Mouse (Mus musculus): Measurements from ENCODE around the gene Chst15.

DNA sequence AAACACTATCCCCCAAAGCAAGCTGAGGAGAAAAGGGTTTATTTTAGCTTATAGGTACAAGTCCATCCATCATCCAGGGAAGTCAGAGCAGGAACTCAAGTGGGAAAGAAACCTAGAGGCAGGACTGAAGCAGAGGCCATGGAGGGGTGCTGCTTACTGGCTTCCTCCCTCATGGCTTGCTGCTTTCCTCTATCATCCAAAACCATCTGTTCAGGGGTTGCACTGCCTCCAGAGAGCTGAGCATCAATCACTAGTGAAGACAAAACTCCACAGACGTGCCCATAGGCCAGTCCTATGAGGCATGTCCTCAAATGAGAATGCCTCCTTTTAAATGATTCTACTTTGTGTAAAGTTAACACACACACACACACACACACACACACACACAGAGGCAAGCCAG is 13.2 kb upstream of the Chst15 start:
- no peak for TF ChIP-seq POLR2A (IDR thresholded peaks at IDR 0.05; ENCODE audit: low read depth, low read length)
- no peak for TF ChIP-seq CTCF (IDR thresholded peaks at IDR 0.05; ENCODE audit: extremely low read depth, insufficient read length, insufficient replicate concordance, low read depth, low read length)

Data from small intestine, adult 2 months (tissue).